Mouse (Mus musculus) cerebellum, adult 18-20 months (tissue): ENCODE measurements around the gene Coro7.
"Not testable (repeated sequence)": the region's sequence is repeated elsewhere in the genome, so short reads cannot be mapped to it uniquely, and the experiment has no call there.

Source experiments
- DNase-seq, 2 experiments: peaks; one replicate each; pipeline ENCODE4 v3.0.0; 2021

Coro7 gene

DNA sequence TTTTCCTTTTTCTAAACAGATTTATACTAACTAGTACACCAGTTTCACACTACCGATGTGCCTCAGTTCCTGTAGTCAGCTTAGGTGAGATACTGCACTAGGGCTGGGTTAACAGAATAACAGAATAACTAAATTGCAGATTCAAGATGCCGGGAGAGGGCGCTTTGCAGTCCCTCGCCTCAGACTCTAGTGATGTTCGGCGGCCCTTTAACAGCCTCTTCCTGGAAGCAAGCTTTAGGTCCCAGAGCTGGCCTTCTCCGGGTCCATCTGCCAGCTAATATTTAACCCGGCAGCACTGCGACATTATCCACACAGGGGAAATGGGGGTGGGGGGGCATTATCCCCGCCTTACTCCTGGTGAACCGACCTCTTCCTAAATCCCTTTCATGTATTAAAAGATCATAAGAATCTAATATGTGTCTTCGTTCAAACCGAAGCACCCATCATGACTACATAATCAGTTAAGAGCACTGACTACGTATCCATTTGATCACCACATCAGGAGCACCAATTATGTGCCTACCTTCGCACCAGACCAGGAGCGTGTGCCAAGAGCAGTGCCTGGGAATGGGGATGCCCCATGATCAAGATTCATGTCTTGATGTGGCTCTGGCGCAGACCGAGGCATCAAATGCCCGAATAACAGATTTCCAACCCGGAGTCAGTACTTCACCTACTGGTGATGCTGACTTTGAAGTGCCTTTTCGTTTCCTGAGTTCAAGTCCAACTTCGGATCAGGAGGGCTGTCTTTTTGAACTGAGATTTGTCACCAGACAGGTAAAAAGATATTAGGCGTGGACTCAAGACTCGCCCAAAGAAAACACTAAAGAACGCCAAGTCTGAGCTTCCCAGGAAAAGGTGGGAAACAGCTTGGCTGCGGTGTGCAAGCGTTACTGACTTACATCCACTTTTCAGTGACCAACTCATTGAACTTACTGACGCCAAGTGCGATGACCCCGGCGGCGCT is 86.4 kb downstream of the Coro7 start:
- peak; percentile 73 to 78 for DNase-seq

DNA sequence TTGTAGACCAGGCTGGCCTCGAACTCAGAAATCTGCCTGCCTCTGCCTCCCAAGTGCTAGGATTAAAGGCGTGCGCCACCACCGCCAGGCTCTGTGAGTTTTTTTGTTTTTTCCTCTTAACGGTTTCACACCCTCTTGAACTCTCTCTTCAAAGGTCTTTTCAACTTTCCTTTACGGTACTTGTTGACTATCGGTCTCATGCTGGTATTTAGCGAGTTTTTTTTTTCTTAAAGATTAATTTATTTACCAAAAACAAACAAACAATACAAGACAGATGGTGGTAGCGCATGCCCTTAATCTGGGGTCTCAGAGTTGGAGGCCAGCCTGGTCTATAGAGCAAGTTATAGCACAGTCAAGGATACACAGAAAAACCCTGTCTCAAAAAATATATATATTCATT is 89.3 kb downstream of the Coro7 start:
- no peak for DNase-seq

DNA sequence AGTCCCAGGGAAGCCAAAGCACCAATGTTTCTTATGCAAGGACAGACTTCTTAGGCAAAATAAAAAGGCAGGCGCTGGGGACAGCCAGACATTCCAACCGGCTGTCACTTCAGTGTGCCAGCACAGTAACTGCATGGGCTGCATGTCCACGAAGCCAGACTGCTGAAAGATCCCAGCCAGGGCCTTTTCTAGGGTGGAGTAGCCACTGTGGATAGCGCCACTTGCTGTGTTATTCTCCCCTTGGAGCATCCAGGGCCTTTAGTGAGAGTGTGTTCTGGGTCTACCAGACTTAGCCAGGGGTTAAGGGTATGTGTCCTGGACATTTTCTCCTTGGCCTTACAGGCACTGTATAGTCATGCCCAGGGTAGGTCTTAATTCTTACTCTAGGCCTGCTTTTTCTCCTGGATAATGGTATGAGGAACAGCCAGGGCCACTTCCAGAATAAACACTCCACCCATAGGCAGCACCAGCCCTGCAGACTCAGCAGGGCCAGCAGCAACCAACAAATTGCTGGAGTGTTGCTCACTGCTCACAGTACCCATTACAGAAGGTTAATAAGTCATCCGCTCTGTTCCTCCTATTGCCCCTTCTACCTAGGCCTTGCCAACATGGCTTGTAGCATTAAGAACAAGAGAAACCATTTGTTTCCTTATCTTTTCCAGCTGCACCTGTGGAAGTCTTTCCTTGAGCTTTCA is 91.9 kb downstream of the Coro7 start:
- no peak for DNase-seq

DNA sequence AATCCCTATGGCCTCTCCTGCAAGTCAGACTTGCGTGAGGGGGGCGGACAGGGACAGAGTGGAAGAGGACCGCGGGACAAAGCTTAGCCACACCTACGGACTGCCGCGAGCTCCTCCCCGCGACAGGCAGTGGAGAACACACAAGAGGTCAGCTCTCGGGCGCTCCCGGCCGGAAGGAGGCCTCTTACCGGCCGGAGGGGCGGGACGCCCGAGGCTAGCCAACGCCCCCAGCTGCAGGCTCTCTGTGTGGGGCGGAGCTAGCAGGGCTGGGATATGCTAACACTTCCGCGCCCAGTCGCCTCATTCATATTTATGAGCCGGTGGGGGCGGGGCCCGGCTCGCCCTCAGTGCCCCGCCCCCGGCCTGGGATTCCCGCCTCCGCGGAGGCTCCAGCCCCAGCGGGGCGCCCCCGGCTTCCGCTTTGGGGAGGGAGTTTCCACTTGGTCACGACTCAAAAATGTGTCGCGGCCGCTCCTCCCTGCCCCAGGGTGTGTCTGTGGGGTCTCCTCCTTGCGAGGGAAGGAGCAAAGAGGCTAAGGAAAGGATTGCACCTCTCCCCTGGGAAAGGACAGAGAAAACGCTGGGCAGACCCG is 93.0 kb downstream of the Coro7 start:
- DNase-seq: peak; percentile 92

DNA sequence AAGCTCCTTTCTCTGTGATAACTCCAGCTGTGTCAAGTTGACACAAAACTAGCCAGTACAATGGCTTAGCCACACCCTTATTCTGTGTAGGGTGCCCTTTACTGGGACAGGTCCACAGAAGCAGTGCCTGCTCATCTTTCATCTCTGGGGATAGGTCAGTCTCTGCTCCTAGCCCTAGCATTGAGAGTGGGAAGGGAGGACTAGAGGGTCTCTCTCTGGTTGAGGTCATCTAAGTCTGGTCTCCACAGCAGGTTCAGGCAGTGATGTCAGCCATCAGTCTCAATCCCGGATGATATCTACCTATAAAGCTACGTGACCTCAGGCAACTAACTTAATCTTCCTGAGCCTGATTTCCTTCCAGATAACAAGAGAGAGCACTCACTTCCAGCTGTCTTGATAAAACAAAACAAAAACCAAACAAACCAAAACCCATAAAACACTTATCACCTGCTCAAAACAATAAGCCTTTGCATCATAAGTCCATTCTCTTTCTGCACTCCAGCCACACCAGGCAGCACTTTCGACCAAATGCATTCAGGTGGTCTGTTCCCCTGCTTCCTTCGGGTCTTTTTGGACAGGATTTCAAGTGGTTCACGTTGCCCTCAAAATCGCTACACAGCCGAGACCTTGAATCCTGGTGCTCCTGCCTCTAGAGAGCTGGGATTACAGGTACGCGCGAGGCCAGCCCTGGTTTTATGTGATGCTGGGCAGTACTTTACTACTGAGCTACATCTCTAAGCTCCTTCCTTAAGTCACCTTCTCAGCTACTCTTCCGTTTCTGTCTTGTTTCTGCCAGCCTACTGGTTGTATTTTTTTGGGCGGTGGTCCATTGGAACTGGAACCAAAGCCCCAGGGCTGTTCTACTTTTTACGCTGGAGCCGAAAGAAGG is 93.7 kb downstream of the Coro7 start:
- DNase-seq: no peak

DNA sequence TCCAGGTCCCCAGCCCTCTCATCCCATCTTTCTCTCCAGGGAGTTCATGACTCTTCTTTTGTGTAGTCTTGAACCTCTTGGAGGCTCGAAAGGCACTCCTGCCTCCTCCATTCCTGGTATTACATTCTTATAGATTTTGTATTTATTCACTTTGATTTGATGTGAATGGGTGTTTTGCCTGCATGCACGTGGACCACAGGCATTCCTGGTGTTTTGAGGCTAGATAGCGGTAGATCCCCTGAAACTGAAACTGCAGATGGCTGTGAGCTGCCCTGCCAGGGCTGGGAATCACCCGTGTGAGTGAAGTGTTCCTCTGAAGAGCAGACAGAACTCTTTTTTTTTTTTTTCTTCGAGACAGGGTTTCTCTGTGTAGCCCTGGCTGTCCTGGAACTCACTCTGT is 95.1 kb downstream of the Coro7 start:
- no peak for DNase-seq

DNA sequence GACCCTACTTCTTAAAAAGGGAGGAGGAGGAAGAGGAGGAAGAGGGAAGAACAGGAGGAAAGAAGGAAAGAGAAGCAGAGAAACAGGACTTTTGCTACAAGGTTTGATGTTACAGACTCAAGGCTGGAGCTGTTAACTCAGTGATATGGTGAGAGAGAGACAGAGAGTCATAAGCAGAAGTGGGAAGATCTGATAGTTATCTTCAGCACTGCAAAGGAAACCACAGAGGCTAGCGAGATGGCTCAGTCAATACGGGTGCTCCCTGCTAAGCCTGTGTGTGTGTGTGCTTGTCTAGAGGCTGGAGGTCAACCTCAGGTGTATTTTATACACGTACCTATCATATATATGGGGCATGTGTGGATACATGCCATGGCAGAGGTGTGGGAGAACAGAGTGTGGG is 95.8 kb downstream of the Coro7 start:
- DNase-seq: no peak

DNA sequence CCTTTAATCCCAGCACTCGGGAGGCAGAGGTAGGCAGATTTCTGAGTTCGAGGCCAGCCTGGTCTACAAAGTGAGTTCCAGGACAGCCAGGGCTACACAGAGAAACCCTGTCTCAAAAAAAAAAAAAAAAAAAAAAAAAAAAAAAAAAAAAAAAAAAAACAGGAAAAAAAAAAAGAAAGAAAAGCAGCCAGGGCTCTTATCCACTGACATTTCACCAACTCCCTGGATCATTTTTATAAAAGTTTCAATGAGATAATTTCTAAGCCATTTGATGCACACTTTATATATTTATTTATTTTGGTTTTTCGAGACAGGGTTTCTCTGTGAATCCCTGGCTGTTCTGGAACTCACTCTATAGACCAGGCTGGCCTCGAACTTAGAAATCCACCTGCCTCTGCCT is 98.4 kb downstream of the Coro7 start:
- not testable (repeated sequence) for DNase-seq

DNA sequence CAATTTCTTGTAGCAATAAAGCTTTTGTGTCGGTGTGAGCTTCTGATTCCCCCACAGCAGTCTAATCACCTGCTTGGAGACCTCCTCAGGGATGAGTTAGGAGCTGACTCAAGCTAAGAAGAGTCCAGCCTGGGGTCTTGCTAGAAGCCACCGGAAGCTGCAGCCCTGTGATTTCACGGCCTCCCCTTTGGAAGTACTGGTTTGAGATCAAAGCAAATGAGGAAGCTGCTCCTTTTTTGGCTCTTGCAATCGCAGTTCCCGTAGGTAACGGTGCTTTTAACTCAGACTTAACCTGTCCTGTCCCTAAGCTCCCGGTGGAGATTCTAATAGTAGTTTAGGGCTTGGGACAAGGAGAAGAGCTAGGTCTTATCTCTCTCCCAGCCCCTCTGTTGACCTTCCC is 100.9 kb downstream of the Coro7 start:
- no peak for DNase-seq

DNA sequence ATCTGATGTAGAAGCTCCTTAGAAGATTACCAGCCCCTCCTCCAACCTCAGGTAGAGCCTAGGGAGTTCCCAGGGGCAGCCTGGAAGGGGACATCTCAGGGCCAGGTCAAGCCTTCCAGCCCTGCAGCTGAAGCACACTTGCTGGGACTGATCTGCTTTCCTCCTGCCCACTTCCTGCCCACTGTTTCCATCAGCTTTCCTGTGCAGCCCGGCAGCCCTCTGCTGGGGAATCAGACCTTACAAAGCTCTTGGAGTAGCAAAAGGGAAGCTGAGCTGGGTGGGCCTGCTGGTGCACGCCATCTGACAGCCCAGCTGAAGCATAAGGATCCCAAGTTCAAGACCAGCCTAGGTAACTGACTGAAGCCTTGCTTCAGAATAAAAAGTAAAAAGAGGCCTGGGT is 102.7 kb downstream of the Coro7 start:
- no peak for DNase-seq
